Mouse (Mus musculus) stomach, postnatal 0 days (tissue): ENCODE results near the gene Slpi. TPM values are rescaled to one million over a fixed set of nuclear protein-coding genes. Genes with fewer than 3 reads are reported as not detected.
"Not testable (repeated sequence)": the region's sequence is repeated elsewhere in the genome, so short reads cannot be mapped to it uniquely, and the experiment has no call there.

Source experiments
- ATAC-seq: fragments of 200-750 bp; cut with Nextera tagmentation; 2 replicates; pipeline ENCODE4 v1.8.0; 2017; ENCODE audit not compliant: low FRiP score, low TSS enrichment
- DNase-seq: peaks from one replicate; pipeline ENCODE4 v3.0.0-alpha.2; 2016; ENCODE audit warnings: low spot score
- H3K27ac ChIP-seq: fragments of 300-500 bp; sonication (generic); replicated peaks from 2 replicates; pipeline ENCODE4 v1.5.1; 2014; ENCODE audit warnings: mild to moderate bottlenecking, control low read depth
- H3K27me3 ChIP-seq: fragments of 300-500 bp; sonication (generic); 2 replicates; pipeline ENCODE4 v1.6.1; 2014; ENCODE audit warnings: low read length; ENCODE audit not compliant: control insufficient read depth, insufficient read depth
- H3K36me3 ChIP-seq: fragments of 300-500 bp; sonication (generic); 2 replicates; pipeline ENCODE4 v1.6.1; 2014; ENCODE audit warnings: low read length, mixed read lengths; ENCODE audit not compliant: control insufficient read depth, insufficient read depth
- H3K4me1 ChIP-seq: fragments of 300-500 bp; sonication (generic); replicated peaks from 2 replicates; pipeline ENCODE4 v1.6.1; 2014; ENCODE audit warnings: antibody characterized with exemption; ENCODE audit not compliant: control insufficient read depth, insufficient read depth
- H3K4me2 ChIP-seq: fragments of 300-500 bp; sonication (generic); replicated peaks from 2 replicates; pipeline ENCODE4 v1.6.1; 2014; ENCODE audit warnings: low read depth, mild to moderate bottlenecking, control low read depth, moderate library complexity
- H3K4me3 ChIP-seq: fragments of 300-500 bp; sonication (generic); 2 replicates; pipeline ENCODE4 v1.5.1; 2014; ENCODE audit warnings: low read depth, low read length, control low read depth
- H3K9ac ChIP-seq: fragments of 300-500 bp; sonication (generic); 2 replicates; pipeline ENCODE4 v1.6.1; 2014; ENCODE audit warnings: mild to moderate bottlenecking, low read length, control low read depth, mixed read lengths
- H3K9me3 ChIP-seq: fragments of 300-500 bp; sonication (generic); 2 replicates; pipeline ENCODE4 v1.6.1; 2016; ENCODE audit warnings: low read length; ENCODE audit not compliant: control insufficient read depth
- CTCF ChIP-seq: IDR thresholded peaks from 2 replicates; pipeline ENCODE4 v1.5.1; 2016; ENCODE audit warnings: antibody characterized with exemption, low read depth, mild to moderate bottlenecking, moderate library complexity
- EP300 ChIP-seq: optimal IDR thresholded peaks from 2 replicates; pipeline ENCODE3; 2016; ENCODE audit warnings: antibody characterized with exemption
- WGBS: fragments of 180-500 bp; shearing (Covaris S2); extraction: QIAGEN DNeasy Blood & Tissue Kit; methylation state at CpG from one replicate; pipeline ENCODE4 v1.1.7; 2014; 5-methylcytosine and 5-hydroxymethylcytosine counted together
- polyA plus RNA-seq: library from polyadenylated mRNA; unstranded; fragments of >200 nt; fragmentation: Nextera tagmentation; extraction: Ambion mirVana; gene quantifications from 2 replicates; pipeline ENCODE4 v1.2.1, GENCODE M21; 2015

Gene Slpi
- polyA plus RNA-seq, 1 experiment from 2014 or later, result 4,305 TPM

GRCm38 (mm10) chr2:164356177-164356967 lies 32.5 kb downstream of the Slpi start:
- Histone ChIP-seq H3K4me1 (no peaks in the 10 kb centered on the region), H3K9me3 (no peaks in the 10 kb centered on the region), H3K27me3 (no peaks in the 10 kb centered on the region), H3K27ac (no peak overlapping the region), H3K9ac (no peak overlapping the region), H3K4me3 (no peak overlapping the region), H3K4me2 (no peak overlapping the region), H3K36me3 (no peaks in the 10 kb centered on the region)
- DNase-seq, result no peak
- ATAC-seq, result 0 out of 2 replicates have a peak, but pooled peaks have one; percentile 29
- WGBS, result 69% methylated on average over 11 of the region's 11 CpGs
- TF ChIP-seq EP300 (no peak), CTCF (no peak)

DNA sequence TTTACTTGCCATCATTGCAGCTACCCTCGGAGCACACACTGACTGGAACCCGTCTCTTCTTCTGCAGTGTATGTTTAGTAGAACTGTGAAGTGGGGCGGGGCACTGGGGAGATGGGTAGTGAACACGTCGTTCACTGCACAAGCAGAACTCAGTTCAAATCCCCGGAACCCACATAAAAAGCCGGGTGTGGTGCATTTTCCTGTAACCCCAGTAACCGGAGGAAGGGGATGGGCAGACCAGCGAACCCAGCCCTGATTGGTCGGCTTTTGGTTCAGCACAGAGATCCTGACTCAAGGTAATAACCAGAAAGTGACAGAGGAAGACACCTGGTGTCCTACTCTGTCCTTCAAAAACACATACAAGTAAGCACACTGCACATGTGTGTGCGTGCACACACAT lies 35.5 kb downstream of the Slpi start:
- DNase-seq, result no peak
- no peaks in the 10 kb centered on the region for H3K36me3 ChIP-seq
- no peak overlapping the region for H3K9ac ChIP-seq
- H3K27me3 ChIP-seq, result no peaks in the 10 kb centered on the region
- H3K4me3 ChIP-seq, result no peak overlapping the region
- no peaks in the 10 kb centered on the region for H3K9me3 ChIP-seq
- TF ChIP-seq CTCF (no peak), EP300 (no peak)
- no peak for ATAC-seq
- no peak overlapping the region for H3K27ac ChIP-seq
- 79% methylated on average over 11 of the region's 11 CpGs for WGBS
- H3K4me1 ChIP-seq, result no peaks in the 10 kb centered on the region
- H3K4me2 ChIP-seq, result no peak overlapping the region

DNA sequence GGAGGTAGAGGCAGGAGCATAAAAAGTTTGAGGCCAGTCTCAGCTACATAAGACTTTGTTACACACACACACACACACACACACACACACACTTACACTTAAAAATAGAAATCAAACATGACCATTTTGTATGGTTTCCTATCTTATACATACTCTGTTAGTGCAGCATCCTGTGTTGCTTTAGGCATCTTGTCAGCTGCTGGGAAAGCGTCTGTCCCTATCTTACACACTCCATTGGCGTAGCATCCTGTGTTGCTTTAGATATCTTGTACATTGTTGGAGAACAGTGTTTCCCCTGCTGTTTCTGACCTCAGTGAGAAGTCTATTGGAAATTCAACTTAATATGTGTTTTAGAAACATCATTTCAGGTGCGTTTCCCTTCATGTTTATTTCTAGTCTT lies 36.2 kb downstream of the Slpi start:
- no peaks in the 10 kb centered on the region for H3K27me3 ChIP-seq
- no peak for DNase-seq

GRCm38 (mm10) chr2:164348980-164349379 lies 39.9 kb downstream of the Slpi start:
- H3K4me1 ChIP-seq, result no peaks in the 10 kb centered on the region
- H3K36me3 ChIP-seq, result no peaks in the 10 kb centered on the region
- no peak overlapping the region for H3K27ac ChIP-seq
- H3K9me3 ChIP-seq, result no peaks in the 10 kb centered on the region
- TF ChIP-seq CTCF (peak; percentile 65), EP300 (no peak)
- 92% methylated on average over 3 of the region's 3 CpGs for WGBS
- H3K4me3 ChIP-seq, result no peak overlapping the region
- no peak overlapping the region for H3K4me2 ChIP-seq
- no peaks in the 10 kb centered on the region for H3K27me3 ChIP-seq
- H3K9ac ChIP-seq, result no peak overlapping the region
- DNase-seq (peak; percentile 34), ATAC-seq (no peak)

More for the DNA sequence above, 36.2 kb downstream of the Slpi start:
- Histone ChIP-seq H3K9ac (no peak overlapping the region), H3K4me2 (no peak overlapping the region), H3K4me1 (no peaks in the 10 kb centered on the region), H3K4me3 (no peak overlapping the region), H3K9me3 (no peaks in the 10 kb centered on the region), H3K27ac (no peak overlapping the region), H3K36me3 (no peaks in the 10 kb centered on the region)
- WGBS, result 87% methylated on average over 3 of the region's 3 CpGs
- no peak for ATAC-seq
- TF ChIP-seq EP300 (no peak), CTCF (no peak)

GRCm38 (mm10) chr2:164347697-164348096 lies 41.2 kb downstream of the Slpi start:
- not testable (repeated sequence) for H3K4me2 ChIP-seq, H3K4me1 ChIP-seq, H3K27ac ChIP-seq, H3K36me3 ChIP-seq, H3K27me3 ChIP-seq, DNase-seq, H3K9ac ChIP-seq, H3K9me3 ChIP-seq, H3K4me3 ChIP-seq, ATAC-seq
- TF ChIP-seq CTCF, result peak; percentile 49

DNA sequence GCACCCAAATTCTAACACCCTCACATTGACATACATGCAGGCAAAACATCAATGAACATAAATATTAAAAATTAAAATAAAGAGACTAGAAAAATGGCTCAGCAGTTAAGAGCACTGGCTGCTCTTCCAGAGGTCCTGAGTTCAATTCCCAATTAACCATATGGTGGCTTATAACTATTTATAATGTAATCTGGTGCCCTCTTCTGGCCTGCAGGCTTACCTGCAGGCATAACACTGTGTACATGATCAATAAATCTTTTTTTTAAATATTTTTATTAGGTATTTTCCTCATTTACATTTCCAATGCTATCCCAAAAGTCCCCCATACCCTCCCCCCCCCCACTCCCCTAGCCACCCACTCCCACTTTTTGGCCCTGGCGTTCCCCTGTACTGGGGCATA lies 45.2 kb downstream of the Slpi start:
- WGBS, result 50% methylated on average over 1 of the region's 1 CpGs
- H3K36me3 ChIP-seq, H3K4me2 ChIP-seq, H3K4me3 ChIP-seq, H3K27me3 ChIP-seq, H3K4me1 ChIP-seq, H3K27ac ChIP-seq, H3K9me3 ChIP-seq, H3K9ac ChIP-seq, ATAC-seq, DNase-seq: not testable (repeated sequence)
- peak; percentile 52 for TF ChIP-seq CTCF

- not testable (repeated sequence) for H3K4me2 ChIP-seq, H3K4me1 ChIP-seq, H3K27ac ChIP-seq, H3K36me3 ChIP-seq, H3K9ac ChIP-seq, ATAC-seq, H3K4me3 ChIP-seq, H3K27me3 ChIP-seq, DNase-seq, H3K9me3 ChIP-seq
- 65% methylated on average over 3 of the region's 3 CpGs for WGBS
Observed at GRCm38 (mm10) chr2:164332440-164332839, 56.5 kb downstream of the Slpi start, which contains the start of gene Svs5. Gene Svs5 (plus strand): TSS chr2:164332740.
